8 mouse cellular contexts compared by ENCODE assay signal in genomic region chr11:101200986-101201385, GRCm38 (mm10). TPM values are rescaled to one million over a fixed set of nuclear protein-coding genes. Genes with fewer than 3 reads are reported as not detected.
A peak's percentile ranks its signal among the peaks of the same experiment; 100 is the strongest.
DNase-seq lines count a peak whose midpoint lies in the region; ATAC-seq and TF ChIP-seq lines count a peak whose summit lies in the region.

No protein-coding gene starts in this region.

- no peak for DNase-seq in heart, adult 2 months
- DNase-seq in heart, postnatal 25 days (ENCODE audit: low spot score), result no peak
- peak; percentile 83 for DNase-seq in cerebellum, adult 11-12 months
- DNase-seq in mesoderm, embryonic 11.5 days (ENCODE audit: low read depth, low spot score), result peak; percentile 75
- DNase-seq in ovary, postnatal 14 days (ENCODE audit: low spot score), result no peak

- TF ChIP-seq POLR2A in heart, adult 2 months (IDR thresholded peaks at IDR 0.05; ENCODE audit: insufficient read depth, low read depth, low read length), result no peak

- 0 out of 2 replicates have a peak, but pooled peaks have one; percentile 40 for ATAC-seq in granulocyte monocyte progenitor cell, adult 5-6 weeks (replicated peaks; ENCODE audit: poor library complexity, severe bottlenecking)
- no peak for ATAC-seq in intestine, embryonic 15.5 days

- no peak overlapping the region for H3K9ac ChIP-seq in heart, adult 2 months (ENCODE audit: low read depth, low read length)
- H3K9ac ChIP-seq in intestine, embryonic 15.5 days, result no peak overlapping the region

- peaks cover under 1% of the 10 kb centered on the region for H3K4me1 ChIP-seq in heart, adult 2 months (ENCODE audit: control insufficient read depth, insufficient read depth, low read length)
- peaks cover 19% of the 10 kb centered on the region for H3K4me1 ChIP-seq in E14TG2a.4 (replicated peaks; ENCODE audit: low read depth, low read length)
- no peaks in the 10 kb centered on the region for H3K4me1 ChIP-seq in intestine, embryonic 15.5 days (replicated peaks)

- no peaks in the 10 kb centered on the region for H3K79me2 ChIP-seq in heart, adult 2 months (replicated peaks; ENCODE audit: control insufficient read depth, insufficient read depth, low read length)

- no peak for TF ChIP-seq EP300 in heart, adult 2 months (IDR thresholded peaks at IDR 0.05; ENCODE audit: insufficient read depth, low read depth, low read length)

- no peak overlapping the region for H3K27ac ChIP-seq in heart, adult 2 months
- no peak overlapping the region for H3K27ac ChIP-seq in intestine, embryonic 15.5 days

- no peak overlapping the region for H3K4me2 ChIP-seq in intestine, embryonic 15.5 days (replicated peaks)

- H3K4me3 ChIP-seq in heart, adult 2 months, result no peak overlapping the region
- no peak overlapping the region for H3K4me3 ChIP-seq in E14TG2a.4 (replicated peaks; ENCODE audit: low read length)
- no peak overlapping the region for H3K4me3 ChIP-seq in intestine, embryonic 15.5 days (replicated peaks)

- intact Hi-C loops in heart, adult 2 months (cut with DNase I), result no loop called here
- intact Hi-C loops in heart, postnatal 25 days (cut with DNase I), result no loop called here

- H3K27me3 ChIP-seq in heart, adult 2 months (ENCODE audit: control insufficient read depth, insufficient read depth, low read length), result no peaks in the 10 kb centered on the region
- H3K27me3 ChIP-seq in E14TG2a.4 (ENCODE audit: insufficient read depth, low read length), result no peaks in the 10 kb centered on the region
- H3K27me3 ChIP-seq in intestine, embryonic 15.5 days (replicated peaks), result no peaks in the 10 kb centered on the region

- H3K36me3 ChIP-seq in heart, adult 2 months (ENCODE audit: control insufficient read depth, insufficient read depth, low read length), result no peaks in the 10 kb centered on the region; the same call in 1 of the 2 replicates
- peaks cover 85% of the 10 kb centered on the region for H3K36me3 ChIP-seq in E14TG2a.4 (ENCODE audit: insufficient read depth, low read length)
- peaks cover 45% of the 10 kb centered on the region for H3K36me3 ChIP-seq in intestine, embryonic 15.5 days

- WGBS in heart, adult 2 months, result 30% methylated on average over 7 of the region's 7 CpGs
- WGBS in intestine, embryonic 15.5 days, result 17% methylated on average over 7 of the region's 7 CpGs

- peak; percentile 87 for TF ChIP-seq CTCF in heart, adult 2 months (IDR thresholded peaks at IDR 0.05)
- peak; percentile 80 for TF ChIP-seq CTCF in E14TG2a.4 (conservative IDR thresholded peaks at IDR 0.05; ENCODE audit: low read length)

- H3K9me3 ChIP-seq in E14TG2a.4 (ENCODE audit: low read length), result no peaks in the 10 kb centered on the region
- H3K9me3 ChIP-seq in intestine, embryonic 15.5 days, result no peaks in the 10 kb centered on the region

RNA-seq across cellular contexts. Expression of gene Ezh1, which starts 25.3 kb away (rescaled TPM):
- total RNA-seq in heart, adult 2 months (2021), result 10 to 100 TPM; 29.8 to 31.4 TPM
- polyA plus RNA-seq in heart, adult 2 months (2012; rRNA removed), result 26.1 and 34.1 TPM in 2 replicates
- 10 to 100 TPM; 26.0 to 30.4 TPM for total RNA-seq in heart, postnatal 25 days (2021)
- total RNA-seq in granulocyte monocyte progenitor cell, adult 5-6 weeks (2014; fragmentation: Nextera tagmentation), result 15.2 and 31.0 TPM in 2 replicates
- total RNA-seq in granulocyte monocyte progenitor cell, adult 5-6 weeks (2017), result 13.6 and 17.7 TPM in 2 replicates
- polyA plus RNA-seq in intestine, embryonic 15.5 days (2015; fragmentation: Nextera tagmentation; extraction: Ambion mirVana), result 16.0 and 16.3 TPM in 2 replicates

RNA-seq across cellular contexts. Expression of gene Ccr10, which starts 25.7 kb away (rescaled TPM):
- not detected for total RNA-seq in heart, adult 2 months (2021)
- 0.14 TPM in 1 of 2 replicates, not detected in the other for polyA plus RNA-seq in heart, adult 2 months (2012; rRNA removed)
- under 1 TPM in 1 of 2 experiments, not detected in 1; 0.14 TPM for total RNA-seq in heart, postnatal 25 days (2021)
- not detected in 2 replicates for total RNA-seq in granulocyte monocyte progenitor cell, adult 5-6 weeks (2014; fragmentation: Nextera tagmentation)
- 0.09 TPM in 1 of 2 replicates, not detected in the other for total RNA-seq in granulocyte monocyte progenitor cell, adult 5-6 weeks (2017)
- 0.25 and 0.36 TPM in 2 replicates for polyA plus RNA-seq in intestine, embryonic 15.5 days (2015; fragmentation: Nextera tagmentation; extraction: Ambion mirVana)

RNA-seq across cellular contexts. Expression of gene Plekhh3, which starts 29.8 kb away (rescaled TPM):
- 10 to 100 TPM; 14.3 to 28.1 TPM for total RNA-seq in heart, adult 2 months (2021)
- 24.4 and 26.7 TPM in 2 replicates for polyA plus RNA-seq in heart, adult 2 months (2012; rRNA removed)
- 10 to 100 TPM; 24.5 to 28.5 TPM for total RNA-seq in heart, postnatal 25 days (2021)
- 1.4 TPM in 1 of 2 replicates, not detected in the other for total RNA-seq in granulocyte monocyte progenitor cell, adult 5-6 weeks (2014; fragmentation: Nextera tagmentation)
- total RNA-seq in granulocyte monocyte progenitor cell, adult 5-6 weeks (2017), result 0.47 TPM in 1 of 2 replicates, not detected in the other
- polyA plus RNA-seq in intestine, embryonic 15.5 days (2015; fragmentation: Nextera tagmentation; extraction: Ambion mirVana), result 11.1 and 12.7 TPM in 2 replicates

RNA-seq across cellular contexts. Expression of gene Cntnap1, which starts 30.7 kb away (rescaled TPM):
- 1 to 10 TPM; 1.3 to 1.5 TPM for total RNA-seq in heart, adult 2 months (2021)
- polyA plus RNA-seq in heart, adult 2 months (2012; rRNA removed), result 3.1 and 4.0 TPM in 2 replicates
- total RNA-seq in heart, postnatal 25 days (2021), result 1 to 10 TPM; 1.7 to 2.4 TPM
- 0.41 and 0.83 TPM in 2 replicates for total RNA-seq in granulocyte monocyte progenitor cell, adult 5-6 weeks (2014; fragmentation: Nextera tagmentation)
- total RNA-seq in granulocyte monocyte progenitor cell, adult 5-6 weeks (2017), result 0.36 and 0.65 TPM in 2 replicates
- polyA plus RNA-seq in intestine, embryonic 15.5 days (2015; fragmentation: Nextera tagmentation; extraction: Ambion mirVana), result 0.82 and 1.0 TPM in 2 replicates

RNA-seq across cellular contexts. Expression of gene Ramp2, which starts 44.8 kb away (rescaled TPM):
- total RNA-seq in heart, adult 2 months (2021), result 10 to 100 TPM; 89.1 to 90.3 TPM
- 130 and 172 TPM in 2 replicates for polyA plus RNA-seq in heart, adult 2 months (2012; rRNA removed)
- 100 to 1,000 TPM in 1 of 2 experiments, 10 to 100 TPM in 1; 80.9 to 123 TPM for total RNA-seq in heart, postnatal 25 days (2021)
- not detected in 2 replicates for total RNA-seq in granulocyte monocyte progenitor cell, adult 5-6 weeks (2014; fragmentation: Nextera tagmentation)
- 0.98 and 1.4 TPM in 2 replicates for total RNA-seq in granulocyte monocyte progenitor cell, adult 5-6 weeks (2017)
- 98.5 and 114 TPM in 2 replicates for polyA plus RNA-seq in intestine, embryonic 15.5 days (2015; fragmentation: Nextera tagmentation; extraction: Ambion mirVana)

Comparison
In these comparisons a context has a peak if more than half of its experiments do, and no peak if none do; other contexts are left out.
1. DNase-seq: peak in cerebellum, adult 11-12 months (single experiment) and mesoderm, embryonic 11.5 days (single experiment); none in heart, adult 2 months (0 of 2), heart, postnatal 25 days (single experiment) and ovary, postnatal 14 days (single experiment).
2. RNA of gene Plekhh3, which starts 29.8 kb away (total RNA-seq): 24.5 to 28.5 TPM in heart, postnatal 25 days and 14.3 to 28.1 TPM in heart, adult 2 months; 0.47 to 1.4 TPM in granulocyte monocyte progenitor cell, adult 5-6 weeks; every median in the first group is over 4 times any median in the second.